Mouse (Mus musculus) v-Abl transformed pro-B cells (cell line): Measurements from ENCODE around the gene Arpc2.

ENCODE experiments used
- in situ Hi-C, 2 experiments: fragments of 400-800 bp; cut with MboI; formaldehyde crosslinking; loops; one replicate each; pipeline ENCODE4 v1.15.1; 2025; ENCODE audit not compliant: unreplicated experiment in 2 of 2

Gene Arpc2

DNA sequence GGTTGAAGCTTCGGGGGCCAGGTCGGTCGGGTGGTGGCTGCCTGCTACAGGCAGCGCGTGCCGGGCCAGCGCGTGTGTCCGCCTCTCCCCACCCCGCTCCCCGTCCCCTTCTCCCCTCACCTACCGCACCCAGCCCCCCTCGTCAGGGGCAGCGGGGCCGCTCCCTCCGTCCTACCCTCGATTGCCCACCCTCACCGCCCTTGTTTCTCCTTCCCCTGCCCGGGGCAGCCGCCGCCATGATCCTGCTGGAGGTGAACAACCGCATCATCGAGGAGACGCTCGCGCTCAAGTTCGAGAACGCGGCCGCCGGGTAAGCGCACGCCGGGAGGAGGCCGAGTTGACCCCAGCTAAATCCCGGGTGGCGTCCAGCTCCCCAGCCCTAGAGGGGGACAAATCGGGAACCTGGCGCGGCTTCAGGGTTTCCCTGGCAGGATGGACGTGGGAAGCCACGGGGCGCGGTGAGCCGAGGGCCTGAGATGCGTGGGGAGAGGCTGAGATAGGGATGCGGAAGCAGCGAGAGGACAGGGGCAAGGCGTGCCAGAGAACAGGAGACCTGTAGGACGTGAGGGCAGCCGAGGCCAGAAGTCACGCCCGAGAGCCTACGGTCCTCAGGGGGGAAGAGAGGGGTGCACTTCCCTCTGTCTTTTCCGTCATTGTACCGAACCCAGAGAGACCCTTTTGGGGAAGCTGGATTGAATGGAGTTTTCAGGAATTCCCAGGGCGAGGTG lies 870 bp downstream of the Arpc2 start:
- in situ Hi-C loops: loop anchor here in 1 of 2 experiments (5.0 to 25.0 kb wide), 2 partner anchors 156 to 1999 kb away; partner anchors contain the start of gene Ctdsp1

DNA sequence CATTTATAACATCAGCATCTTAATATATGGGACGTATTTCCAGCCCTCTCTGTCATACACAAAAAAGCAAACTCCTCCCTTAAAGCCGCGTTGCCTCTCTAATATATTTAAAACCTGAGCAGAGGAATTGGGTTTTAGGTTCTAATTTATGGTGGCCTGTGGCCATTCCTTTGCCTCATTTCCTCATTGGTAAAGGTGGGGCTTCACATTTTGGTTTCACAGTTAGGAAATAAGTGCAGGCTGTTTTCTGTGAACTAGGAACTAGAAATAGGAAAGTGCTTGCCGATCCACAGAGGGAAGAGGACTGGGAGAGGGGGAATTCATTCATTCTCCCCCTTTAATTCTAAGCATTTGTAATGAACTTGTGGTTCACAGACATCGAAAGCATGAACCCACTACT lies 1.8 kb downstream of the Arpc2 start:
- in situ Hi-C loops: loop anchor here in 1 of 2 experiments (5.0 to 25.0 kb wide), 2 partner anchors 155 to 2000 kb away; partner anchors contain the start of gene Ctdsp1

DNA sequence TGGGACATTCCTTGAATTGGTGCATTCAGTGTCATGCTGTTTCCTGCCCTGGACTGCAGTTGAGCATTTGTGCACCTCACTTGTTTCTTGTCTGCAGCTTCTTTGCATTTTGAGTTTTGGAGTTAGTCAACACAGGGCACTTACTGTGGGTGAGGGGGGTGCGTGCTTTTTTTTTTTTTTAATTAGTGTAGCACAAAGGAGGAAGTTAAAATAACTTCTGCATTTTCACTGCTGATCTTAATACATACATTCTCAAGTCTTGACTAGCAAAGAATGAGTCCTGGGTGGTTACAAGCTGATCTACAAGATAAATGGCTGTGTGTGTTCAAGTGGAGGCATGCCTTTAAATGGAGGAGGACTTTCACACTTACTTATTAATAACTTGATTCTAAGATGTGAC lies 2.3 kb downstream of the Arpc2 start:
- in situ Hi-C loops: loop anchor here in 1 of 2 experiments (5.0 to 25.0 kb wide), 2 partner anchors 154 to 2001 kb away; partner anchors contain the start of gene Ctdsp1

DNA sequence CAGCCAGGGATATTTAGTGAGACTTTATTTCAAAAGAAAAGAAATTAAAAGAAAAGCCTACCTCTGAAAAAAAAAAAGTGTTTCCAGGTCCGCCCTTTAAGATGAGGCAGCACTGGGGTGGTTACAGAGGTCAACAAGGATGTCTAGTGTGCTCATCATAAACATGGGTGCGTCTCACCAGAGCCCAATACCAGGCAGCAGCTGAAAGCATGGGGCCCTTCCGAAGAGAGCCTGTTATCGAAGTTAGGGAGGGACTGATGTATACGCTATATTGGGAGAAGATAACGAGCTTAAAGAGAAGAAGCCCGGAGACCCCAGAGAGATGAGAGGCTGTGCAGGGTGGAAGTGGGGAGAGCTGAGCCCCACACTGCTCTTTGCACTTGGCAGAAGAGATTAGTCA lies 3.3 kb downstream of the Arpc2 start:
- in situ Hi-C loops: loop anchor here in 1 of 2 experiments (5.0 to 25.0 kb wide), 2 partner anchors 153 to 2002 kb away; partner anchors contain the start of gene Ctdsp1

GRCm38 (mm10) chr1:74239618-74240017 lies 3.7 kb downstream of the Arpc2 start:
- in situ Hi-C loops: loop anchor here in 1 of 2 experiments (5.0 to 25.0 kb wide), 3 partner anchors 43 to 2002 kb away; partner anchors contain the start of genes Aamp, Ctdsp1 and Pnkd

DNA sequence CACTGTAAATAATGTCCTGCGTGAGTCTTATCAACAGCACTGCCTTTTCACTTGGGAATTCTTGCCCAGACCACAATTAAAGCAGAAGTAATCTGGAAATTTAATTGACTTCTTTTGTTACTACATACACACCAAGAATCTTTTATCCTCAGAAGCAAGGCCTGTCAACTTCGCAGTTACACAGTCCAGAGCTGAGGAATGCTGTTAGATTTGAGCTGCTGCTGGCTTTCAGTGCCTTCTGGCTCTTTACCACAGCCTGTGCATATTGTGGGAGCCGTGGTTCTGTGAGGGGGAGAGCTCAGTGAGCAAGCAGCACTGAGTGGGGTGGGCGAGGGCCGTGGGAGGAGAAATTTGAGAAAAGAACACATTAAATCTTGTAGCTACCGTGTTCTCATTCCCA lies 4.4 kb downstream of the Arpc2 start:
- in situ Hi-C loops: loop anchor here in 1 of 2 experiments (5.0 to 25.0 kb wide), 2 partner anchors 42 to 2003 kb away; partner anchors contain the start of genes Aamp and Pnkd

- in situ Hi-C loops: loop anchor here in 1 of 2 experiments (5.0 to 25.0 kb wide), 2 partner anchors 41 to 2004 kb away; partner anchors contain the start of genes Aamp and Pnkd
Measured at GRCm38 (mm10) chr1:74240832-74241231, 4.9 kb downstream of the Arpc2 start.

GRCm38 (mm10) chr1:74245525-74245924 lies 9.6 kb downstream of the Arpc2 start:
- in situ Hi-C loops: loop anchor here in 1 of 2 experiments (25.0 kb wide), 1 partner anchor 2008 kb away; no protein-coding TSS in a partner anchor

- in situ Hi-C loops: loop anchor here in 1 of 2 experiments (25.0 kb wide), 1 partner anchor 2011 kb away; no protein-coding TSS in a partner anchor
Measured at GRCm38 (mm10) chr1:74248799-74249198, 12.9 kb downstream of the Arpc2 start.

DNA sequence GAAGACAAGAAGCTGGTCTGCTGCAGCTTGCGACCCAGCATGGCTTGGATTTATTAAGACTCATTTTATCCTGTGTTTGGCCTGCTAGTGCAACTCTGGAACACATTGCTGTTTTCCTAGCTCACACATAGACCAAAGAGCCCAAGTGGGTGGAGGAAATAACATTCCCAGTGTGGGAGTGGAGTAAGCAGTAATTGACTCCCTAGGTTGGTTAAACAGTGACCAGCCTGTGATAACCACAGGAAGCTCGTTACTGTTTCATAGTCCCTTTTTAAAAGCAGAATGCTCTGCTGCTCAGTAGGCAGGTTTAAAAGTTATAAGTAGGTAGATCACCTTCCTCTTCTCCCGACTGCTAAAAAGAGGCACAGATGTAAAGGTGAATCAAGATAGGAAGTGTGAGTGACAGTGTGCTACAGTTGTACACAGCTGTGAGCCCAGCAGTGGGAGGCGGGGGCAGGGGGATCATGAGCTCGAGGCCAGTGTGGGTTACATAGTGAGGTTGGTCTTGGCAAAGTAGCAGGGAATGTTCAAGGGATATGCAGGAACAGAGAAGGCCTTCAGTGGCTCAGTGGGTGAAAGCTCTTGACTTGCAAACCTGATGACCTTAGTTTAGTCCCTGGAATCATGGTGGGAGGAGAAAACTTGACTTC lies 13.6 kb downstream of the Arpc2 start:
- in situ Hi-C loops: loop anchor here in 1 of 2 experiments (25.0 kb wide), 1 partner anchor 2012 kb away; no protein-coding TSS in a partner anchor

GRCm38 (mm10) chr1:74250096-74250495 lies 14.2 kb downstream of the Arpc2 start:
- in situ Hi-C loops: no loop called here

DNA sequence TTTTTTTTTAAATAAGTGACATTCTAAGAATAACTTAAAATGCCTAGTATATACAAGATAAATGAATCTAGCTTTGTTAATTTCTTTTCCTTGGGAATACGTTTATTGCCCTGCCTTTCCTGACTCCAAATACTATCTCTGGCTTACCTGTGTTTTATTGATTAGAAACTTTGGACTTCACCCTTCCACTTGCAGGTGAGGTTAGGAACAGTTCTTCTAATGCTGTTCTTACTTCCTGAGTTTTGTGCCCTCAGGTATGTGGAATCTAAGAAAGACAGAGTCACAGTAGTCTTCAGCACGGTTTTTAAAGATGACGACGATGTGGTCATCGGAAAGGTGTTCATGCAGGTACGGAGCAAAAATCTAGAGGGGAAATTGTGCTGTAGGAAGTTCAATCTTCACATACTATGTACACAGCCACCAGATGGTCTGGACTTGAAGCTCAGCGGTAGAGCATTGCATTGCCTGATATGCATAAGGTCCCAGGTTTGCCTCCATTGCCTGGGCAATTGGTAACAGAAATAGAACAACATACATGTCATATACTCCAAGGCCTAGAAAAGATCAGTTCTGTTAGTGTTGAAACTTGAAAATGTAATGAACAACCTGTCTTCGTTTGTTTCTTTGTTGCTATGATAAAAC lies 19.9 kb downstream of the Arpc2 start:
- in situ Hi-C loops: no loop called here

GRCm38 (mm10) chr1:74256782-74257181 lies 20.9 kb downstream of the Arpc2 start:
- in situ Hi-C loops: no loop called here

GRCm38 (mm10) chr1:74262510-74262909 lies 26.6 kb downstream of the Arpc2 start:
- in situ Hi-C loops: no loop called here

GRCm38 (mm10) chr1:74268750-74269149 lies 32.9 kb downstream of the Arpc2 start:
- in situ Hi-C loops: no loop called here

DNA sequence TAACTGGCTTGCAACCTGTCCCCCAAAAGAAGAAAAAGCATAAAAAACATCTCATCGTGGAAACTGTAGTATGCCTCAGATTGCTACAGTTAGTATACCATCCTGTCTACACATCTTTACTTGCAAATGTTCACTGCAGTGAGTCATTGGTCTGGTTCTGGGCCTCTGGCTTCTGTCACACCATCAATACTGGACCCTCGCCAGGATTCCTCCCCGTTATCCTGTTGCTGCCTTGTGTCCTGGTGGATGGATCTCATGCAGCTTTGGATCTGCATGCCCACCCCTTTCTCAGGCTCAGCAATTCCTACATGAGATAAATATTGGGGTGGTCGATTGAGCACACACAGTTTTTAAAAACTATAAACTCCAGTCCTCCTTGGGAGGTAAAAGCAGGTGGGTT lies 35.8 kb downstream of the Arpc2 start:
- in situ Hi-C loops: no loop called here

DNA sequence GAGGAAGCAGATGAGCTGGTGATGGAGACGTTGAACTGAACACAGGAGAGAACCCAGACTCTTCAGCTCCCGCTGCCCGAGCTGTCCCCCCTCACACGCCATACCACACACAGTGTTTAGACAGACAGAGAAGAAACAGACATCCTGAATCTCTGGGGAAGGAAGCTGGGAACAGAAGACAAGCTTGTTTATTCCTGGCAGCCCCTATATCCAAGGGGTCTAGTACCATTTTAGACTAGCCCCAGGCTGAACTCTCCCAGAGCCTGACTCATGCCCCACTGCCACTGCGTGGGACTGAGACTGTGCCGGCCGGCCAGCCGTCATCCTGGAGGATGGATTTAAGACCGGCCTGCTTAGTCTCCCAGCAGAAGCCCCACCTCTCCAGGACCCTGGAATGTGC lies 39.1 kb downstream of the Arpc2 start:
- in situ Hi-C loops: no loop called here

GRCm38 (mm10) chr1:74277041-74277440 lies 41.2 kb downstream of the Arpc2 start:
- in situ Hi-C loops: no loop called here

- in situ Hi-C loops: no loop called here
Measured at GRCm38 (mm10) chr1:74277883-74278537, 42.1 kb downstream of the Arpc2 start.

DNA sequence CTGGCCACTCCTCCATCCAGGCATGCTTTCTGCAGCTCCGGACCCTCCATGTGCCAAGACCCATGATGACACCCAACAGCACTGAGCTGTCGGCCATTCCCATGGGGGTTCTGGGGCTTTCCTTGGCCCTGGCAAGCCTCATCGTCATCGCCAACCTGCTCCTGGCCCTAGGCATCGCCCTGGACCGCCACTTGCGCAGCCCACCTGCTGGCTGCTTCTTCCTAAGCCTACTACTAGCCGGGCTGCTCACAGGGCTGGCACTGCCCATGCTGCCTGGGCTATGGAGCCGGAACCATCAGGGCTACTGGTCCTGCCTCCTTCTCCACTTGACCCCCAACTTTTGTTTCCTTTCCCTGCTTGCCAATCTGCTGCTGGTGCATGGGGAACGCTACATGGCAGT lies 42.7 kb downstream of the Arpc2 start, which contains the start of gene Gpbar1:
TSS of gene Gpbar1 (plus strand) at position 13 of the 400 bp plus-strand sequence.
- in situ Hi-C loops: no loop called here
